Mouse (Mus musculus) liver, embryonic 14.5 days (tissue): ENCODE data around the gene Psma2. TPM values are rescaled to one million over a fixed set of nuclear protein-coding genes. Genes with fewer than 3 reads are reported as not detected.

Source experiments
- ATAC-seq: fragments of 200-750 bp; cut with Nextera tagmentation; 2 replicates; pipeline ENCODE4 v1.8.0; 2017; ENCODE audit warnings: moderate number of reproducible peaks, mild to moderate bottlenecking, moderate library complexity; ENCODE audit not compliant: insufficient read depth
- DNase-seq, 3 experiments: peaks; one replicate each; pipeline ENCODE4 v3.0.0-alpha.2; 2012 to 2013; ENCODE audit warnings: low read depth in 3 of 3, low spot score in 3 of 3
- H3K27ac ChIP-seq: fragments of 300-500 bp; sonication (generic); 2 replicates; pipeline ENCODE4 v1.5.1; 2014; ENCODE audit warnings: moderate library complexity, mild to moderate bottlenecking, control low read depth, inconsistent platforms
- H3K27me3 ChIP-seq: fragments of 300-500 bp; sonication (generic); 2 replicates; pipeline ENCODE4 v1.6.1; 2014; ENCODE audit warnings: mild to moderate bottlenecking, low read length, moderate library complexity; ENCODE audit not compliant: control insufficient read depth, insufficient read depth
- H3K36me3 ChIP-seq: fragments of 300-500 bp; sonication (generic); replicated peaks from 2 replicates; pipeline ENCODE4 v1.6.1; 2014; ENCODE audit warnings: low read depth; ENCODE audit not compliant: control insufficient read depth, insufficient read depth
- H3K4me1 ChIP-seq, 2 experiments: fragments of 200-500 bp in 1 of 2; fragments of 300-500 bp in 1 of 2; sonication (generic) in 1 of 2; replicated peaks; 2 replicates each; pipeline ENCODE4 v1.6.1; 2012 to 2014; ENCODE audit warnings: antibody characterized with exemption in 1 of 2, inconsistent platforms in 1 of 2, low read length in 1 of 2; ENCODE audit not compliant: control insufficient read depth in 2 of 2, insufficient read depth in 2 of 2
- H3K4me2 ChIP-seq: fragments of 300-500 bp; sonication (generic); 2 replicates; pipeline ENCODE4 v1.6.1; 2014; ENCODE audit warnings: low read depth, mild to moderate bottlenecking, control low read depth, moderate library complexity
- H3K4me3 ChIP-seq, 2 experiments: fragments of 200-500 bp in 1 of 2; fragments of 300-500 bp in 1 of 2; sonication (generic) in 1 of 2; 2 replicates each; pipeline ENCODE4 v1.5.1; 2012 to 2014; ENCODE audit warnings: low read depth in 2 of 2, low read length in 2 of 2, mild to moderate bottlenecking in 2 of 2, control low read depth in 1 of 2, inconsistent platforms in 1 of 2, moderate library complexity in 1 of 2; ENCODE audit not compliant: insufficient read depth in 1 of 2
- H3K9ac ChIP-seq: fragments of 300-500 bp; sonication (generic); replicated peaks from 2 replicates; pipeline ENCODE4 v1.6.1; 2014; ENCODE audit warnings: mild to moderate bottlenecking, control low read depth, moderate library complexity
- H3K9me3 ChIP-seq: fragments of 300-500 bp; sonication (generic); 2 replicates; pipeline ENCODE4 v1.6.1; 2016; ENCODE audit warnings: low read length, mixed read lengths; ENCODE audit not compliant: control insufficient read depth
- CTCF ChIP-seq: IDR thresholded peaks from 2 replicates; pipeline ENCODE4 v1.5.1; 2016; ENCODE audit warnings: antibody characterized with exemption, low read depth, control low read depth
- EP300 ChIP-seq: IDR thresholded peaks from 2 replicates; pipeline ENCODE4 v1.6.1; 2016; ENCODE audit warnings: antibody characterized with exemption, low read depth
- WGBS: fragments of 180-500 bp; shearing (Covaris S2); extraction: QIAGEN DNeasy Blood & Tissue Kit; methylation state at CpG from one replicate; pipeline ENCODE4 v1.1.7; 2014; ENCODE audit not compliant: insufficient replicate concordance; 5-methylcytosine and 5-hydroxymethylcytosine counted together
- polyA plus RNA-seq, 2 experiments: library from polyadenylated mRNA; depleted of rRNA in 1 of 2; stranded (reverse) in 1 of 2; unstranded in 1 of 2; fragments of >200 nt; fragmentation: Nextera tagmentation in 1 of 2; extraction: Ambion mirVana in 1 of 2; gene quantifications; 2 replicates each; pipeline versions ENCODE4 v1.2.1 to v1.2.3; 2012 to 2014

The Psma2 gene
- polyA plus RNA-seq (2012; rRNA removed) = 34.5 and 56.6 TPM in 2 replicates
- polyA plus RNA-seq (2014; fragmentation: Nextera tagmentation; extraction: Ambion mirVana) = 147 and 149 TPM in 2 replicates

DNA sequence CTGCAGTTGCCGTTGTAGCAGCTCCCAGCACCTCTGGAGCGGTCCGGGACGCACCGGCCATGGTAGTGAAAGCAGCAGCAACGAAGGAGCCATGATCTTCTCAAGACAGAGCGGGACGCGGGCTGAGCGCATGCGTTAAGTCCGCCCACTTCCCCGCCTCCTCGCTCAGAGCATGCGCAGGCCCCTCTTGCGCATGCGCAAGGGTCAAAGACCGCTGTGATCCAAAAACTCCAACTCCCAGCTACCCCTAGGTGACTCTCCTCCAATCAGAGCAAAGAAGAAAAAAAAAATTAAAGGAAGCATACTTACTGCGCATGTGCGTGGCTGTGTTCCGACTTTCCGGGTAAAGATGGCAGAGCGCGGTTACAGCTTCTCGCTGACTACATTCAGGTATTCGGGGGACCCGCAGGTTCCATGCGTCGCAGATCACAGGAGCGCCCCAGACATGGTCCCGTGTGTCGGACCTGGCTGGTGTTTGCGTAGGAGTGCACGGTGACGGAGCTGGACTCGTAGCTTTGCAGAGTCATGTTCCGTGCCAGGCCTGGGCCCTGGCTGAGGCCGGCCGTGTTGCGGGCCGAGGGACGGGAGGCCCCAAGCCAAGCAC, at the start of gene Psma2, which contains the start of gene Mrpl32:
Gene Psma2, plus strand, starts transcription at position 315 of the 604 bp plus-strand sequence.
Gene Mrpl32, minus strand, starts transcription at position 240 of the 604 bp plus-strand sequence.
- peak within 1 kb of the TSS; percentile 92 to 97 for H3K4me3 ChIP-seq
- peak within 1 kb of the TSS; percentile 70 for H3K27ac ChIP-seq
- H3K9me3 ChIP-seq = no peaks in the 10 kb centered on the region
- peak within 1 kb of the TSS; percentile 93 for H3K9ac ChIP-seq
- TF ChIP-seq EP300 = no peak
- no peak for TF ChIP-seq CTCF
- peak within 1 kb of the TSS; percentile 86 for H3K4me2 ChIP-seq
- under 1% methylated on average over 42 of the region's 42 CpGs for WGBS
- peak; percentile 95 to 98 (median 96) for DNase-seq
- ATAC-seq = peak; percentile 97
- peaks cover 8 to 9% of the 10 kb centered on the region in 2 experiments for H3K4me1 ChIP-seq
- no peaks in the 10 kb centered on the region for H3K27me3 ChIP-seq
- H3K36me3 ChIP-seq = peaks cover 25% of the 10 kb centered on the region

DNA sequence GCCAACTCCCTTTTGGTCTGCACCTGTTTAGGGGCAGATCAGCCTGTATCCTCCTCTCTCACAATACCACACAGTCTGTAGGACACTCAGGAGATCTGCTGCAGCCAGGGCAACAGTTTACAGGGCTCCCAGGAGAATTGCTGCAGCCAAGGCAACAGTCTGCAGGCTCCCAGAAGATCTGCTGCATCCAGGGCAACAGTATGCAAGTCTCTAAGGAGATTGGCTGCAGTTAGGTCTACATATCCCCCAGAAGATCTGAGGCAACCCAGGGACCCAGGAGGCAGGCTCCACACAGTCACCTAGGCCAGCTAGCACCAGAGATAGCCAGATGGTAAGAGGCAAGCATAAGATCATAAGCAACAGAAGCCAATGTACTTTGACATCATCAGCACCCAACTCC, 38.9 kb upstream of the Psma2 start:
- Histone ChIP-seq H3K4me3 (no peak overlapping the region), H3K27me3 (no peaks in the 10 kb centered on the region), H3K4me1 (no peaks in the 10 kb centered on the region), H3K36me3 (no peaks in the 10 kb centered on the region), H3K4me2 (no peak overlapping the region), H3K9me3 (no peaks in the 10 kb centered on the region), H3K9ac (no peak overlapping the region), H3K27ac (no peak overlapping the region)
- no peak for TF ChIP-seq CTCF
- TF ChIP-seq EP300 = no peak
- DNase-seq (no peak), ATAC-seq (no peak)

GRCm38 (mm10) chr13:14580392-14580791, 32.6 kb upstream of the Psma2 start:
- Histone ChIP-seq H3K9me3 (no peaks in the 10 kb centered on the region), H3K4me2 (no peak overlapping the region), H3K4me1 (no peaks in the 10 kb centered on the region), H3K27me3 (no peaks in the 10 kb centered on the region), H3K27ac (no peak overlapping the region), H3K4me3 (no peak overlapping the region), H3K36me3 (no peaks in the 10 kb centered on the region), H3K9ac (no peak overlapping the region)
- WGBS = 60% methylated on average over 3 of the region's 3 CpGs
- ATAC-seq (no peak), DNase-seq (no peak)
- no peak for TF ChIP-seq CTCF
- no peak for TF ChIP-seq EP300

DNA sequence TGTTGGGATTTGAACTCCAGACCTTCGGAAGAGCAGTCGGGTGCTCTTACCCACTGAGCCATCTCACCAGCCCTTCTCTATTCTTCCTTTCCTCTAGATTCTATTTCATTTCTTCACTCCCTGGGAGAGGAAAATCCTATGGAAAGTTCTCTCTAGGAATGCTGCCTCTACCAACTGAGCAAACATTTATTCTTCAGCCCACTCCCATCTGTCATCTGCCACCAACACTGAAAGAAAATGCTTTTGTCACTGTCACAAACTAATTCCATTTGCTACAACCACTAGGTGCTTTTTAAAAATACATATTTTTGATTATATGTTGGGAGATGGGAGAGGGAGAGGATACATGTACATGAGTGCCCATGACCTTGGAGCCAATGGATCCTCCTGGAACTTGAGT, 10.3 kb upstream of the Psma2 start:
- 87% methylated on average over 2 of the region's 2 CpGs for WGBS

DNA sequence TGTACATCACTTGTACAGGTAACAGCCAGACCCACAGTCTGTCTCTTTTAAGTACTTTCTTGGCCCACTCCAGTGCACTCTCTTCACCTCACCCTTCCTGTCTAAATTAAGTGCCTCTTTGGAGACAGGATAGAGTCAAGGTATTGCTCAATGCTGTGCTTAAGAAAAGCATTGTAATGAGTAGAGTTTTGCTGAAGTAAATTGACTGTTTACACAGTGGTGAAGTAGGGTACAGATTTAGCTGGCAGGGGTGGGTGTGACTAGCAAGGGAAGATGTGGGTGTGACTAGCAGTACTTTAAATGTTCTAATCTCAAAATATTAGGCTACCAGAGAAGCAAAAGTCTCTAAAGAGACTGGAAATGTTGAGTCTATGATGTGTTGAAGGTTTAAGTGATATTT, 5.4 kb upstream of the Psma2 start:
- Histone ChIP-seq H3K27ac (no peak overlapping the region), H3K4me1 (peaks cover 1 to 2% of the 10 kb centered on the region in 2 experiments; a peak in 1 of 4 replicates), H3K4me2 (no peak overlapping the region), H3K4me3 (no peak overlapping the region), H3K9ac (no peak overlapping the region), H3K27me3 (no peaks in the 10 kb centered on the region), H3K36me3 (peaks cover 11% of the 10 kb centered on the region), H3K9me3 (no peaks in the 10 kb centered on the region)
- TF ChIP-seq CTCF (no peak), EP300 (no peak)
- no peak for DNase-seq
- no peak for ATAC-seq

More for the DNA sequence above, 10.3 kb upstream of the Psma2 start:
- Histone ChIP-seq H3K4me3 (no peak overlapping the region), H3K4me1 (no peaks in the 10 kb centered on the region), H3K27me3 (no peaks in the 10 kb centered on the region), H3K9me3 (no peaks in the 10 kb centered on the region), H3K4me2 (no peak overlapping the region), H3K27ac (no peak overlapping the region), H3K36me3 (no peaks in the 10 kb centered on the region), H3K9ac (no peak overlapping the region)
- ATAC-seq (no peak), DNase-seq (no peak)
- no peak for TF ChIP-seq CTCF
- TF ChIP-seq EP300 = no peak
